Mouse (Mus musculus): ENCODE results near the gene Klri1. TPM values are rescaled to one million over a fixed set of nuclear protein-coding genes. Genes with fewer than 3 reads are reported as not detected.
"Not testable (repeated sequence)": the region's sequence is repeated elsewhere in the genome, so short reads cannot be mapped to it uniquely, and the experiment has no call there.

Klri1 gene
- polyA plus RNA-seq, 1 experiment from 2014 or later: not detected

DNA sequence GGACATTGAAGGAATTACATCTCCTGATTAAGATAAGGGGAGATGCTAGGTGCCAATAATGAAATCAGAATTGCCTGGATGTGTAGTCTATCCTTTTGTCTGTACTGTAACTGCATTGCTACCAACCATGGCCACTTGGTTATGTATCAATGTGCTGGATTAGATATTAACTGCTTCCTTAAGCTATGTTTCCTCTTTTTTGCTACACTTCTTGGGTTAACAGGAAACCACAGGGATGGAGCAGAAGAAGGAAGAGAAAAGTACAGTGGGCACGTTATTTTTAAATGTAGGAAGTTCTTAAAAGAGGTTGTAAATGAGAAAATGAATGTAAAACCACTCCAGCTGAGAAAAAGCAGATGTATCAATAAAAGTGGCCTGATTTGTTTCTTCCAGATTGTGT, 3.4 kb downstream of the Klri1 start:
- no peak overlapping the region for H3K4me2 ChIP-seq (ENCODE audit: low read length)
- no peaks in the 10 kb centered on the region for H3K36me3 ChIP-seq (ENCODE audit: control insufficient read depth, insufficient read depth, low read length)
- H3K27ac ChIP-seq (ENCODE audit: low read length): no peak overlapping the region
- 48% methylated on average over 1 of the region's 1 CpGs for WGBS
- H3K9me3 ChIP-seq (replicated peaks; ENCODE audit: control insufficient read depth, low read length, poor library complexity, severe bottlenecking): no peaks in the 10 kb centered on the region
- H3K27me3 ChIP-seq (ENCODE audit: control insufficient read depth, insufficient read depth, low read depth, low read length): no peaks in the 10 kb centered on the region
- H3K4me3 ChIP-seq (ENCODE audit: low read depth, low read length): no peak overlapping the region
- no peak for ATAC-seq
- no peaks in the 10 kb centered on the region for H3K4me1 ChIP-seq (ENCODE audit: control insufficient read depth, insufficient read depth, low read length)
- H3K9ac ChIP-seq (ENCODE audit: low read depth, low read length): no peak overlapping the region

DNA sequence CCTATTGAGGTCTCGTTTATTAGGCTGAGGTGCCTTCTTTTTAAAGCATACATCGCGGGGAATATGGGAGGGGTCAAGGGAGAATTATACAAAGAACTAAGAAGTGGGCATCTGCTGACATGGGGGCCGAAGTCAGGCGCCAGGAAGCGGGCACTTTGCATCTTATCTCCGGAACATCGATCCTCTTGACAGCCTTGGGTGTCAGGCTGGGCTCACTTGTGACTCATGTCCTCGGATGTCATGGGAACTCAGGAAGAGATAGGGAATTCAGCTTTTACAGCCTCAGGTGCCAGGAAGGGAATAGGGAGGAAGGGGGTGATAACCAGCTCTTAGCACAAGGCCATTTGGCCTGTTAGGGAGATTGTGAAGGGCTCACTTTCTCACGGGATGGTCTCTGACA, 25.5 kb downstream of the Klri1 start:
- not testable (repeated sequence) for H3K36me3 ChIP-seq (ENCODE audit: control insufficient read depth, insufficient read depth, low read length); H3K9me3 ChIP-seq (replicated peaks; ENCODE audit: control insufficient read depth, low read length, poor library complexity, severe bottlenecking); H3K4me2 ChIP-seq (ENCODE audit: low read length); H3K27ac ChIP-seq (ENCODE audit: low read length); H3K27me3 ChIP-seq (ENCODE audit: control insufficient read depth, insufficient read depth, low read depth, low read length); H3K4me1 ChIP-seq (ENCODE audit: control insufficient read depth, insufficient read depth, low read length); ATAC-seq; H3K9ac ChIP-seq (ENCODE audit: low read depth, low read length); H3K4me3 ChIP-seq (ENCODE audit: low read depth, low read length)
- 91% methylated on average over 10 of the region's 10 CpGs for WGBS

DNA sequence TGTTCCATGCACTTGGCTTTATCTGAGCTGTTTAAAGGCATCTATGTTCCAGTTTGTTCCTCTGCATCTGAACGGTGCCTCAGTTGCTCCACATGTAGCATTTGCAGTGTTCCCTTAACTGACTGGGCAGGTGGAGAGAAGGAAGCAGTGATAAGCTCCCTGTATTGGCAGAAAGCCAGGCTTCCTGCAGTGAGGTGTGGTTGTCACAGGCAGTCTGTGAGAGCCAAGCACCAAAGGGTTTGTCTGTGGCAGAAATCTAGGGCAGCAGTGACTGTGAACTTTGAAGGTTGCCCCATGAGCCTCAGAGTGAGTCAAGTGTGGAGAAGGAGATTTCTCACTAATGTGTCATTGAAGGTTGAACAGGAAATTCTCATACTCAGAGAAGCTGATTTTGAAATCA, 36.6 kb downstream of the Klri1 start:
- H3K4me2 ChIP-seq (ENCODE audit: low read length): no peak overlapping the region
- H3K27ac ChIP-seq (ENCODE audit: low read length): no peak overlapping the region
- 65% methylated on average over 1 of the region's 1 CpGs for WGBS
- no peaks in the 10 kb centered on the region for H3K9me3 ChIP-seq (replicated peaks; ENCODE audit: control insufficient read depth, low read length, poor library complexity, severe bottlenecking)
- no peaks in the 10 kb centered on the region for H3K4me1 ChIP-seq (ENCODE audit: control insufficient read depth, insufficient read depth, low read length)
- no peak overlapping the region for H3K9ac ChIP-seq (ENCODE audit: low read depth, low read length)
- H3K4me3 ChIP-seq (ENCODE audit: low read depth, low read length): no peak overlapping the region
- no peaks in the 10 kb centered on the region for H3K36me3 ChIP-seq (ENCODE audit: control insufficient read depth, insufficient read depth, low read length)
- H3K27me3 ChIP-seq (ENCODE audit: control insufficient read depth, insufficient read depth, low read depth, low read length): no peaks in the 10 kb centered on the region
- no peak for ATAC-seq

DNA sequence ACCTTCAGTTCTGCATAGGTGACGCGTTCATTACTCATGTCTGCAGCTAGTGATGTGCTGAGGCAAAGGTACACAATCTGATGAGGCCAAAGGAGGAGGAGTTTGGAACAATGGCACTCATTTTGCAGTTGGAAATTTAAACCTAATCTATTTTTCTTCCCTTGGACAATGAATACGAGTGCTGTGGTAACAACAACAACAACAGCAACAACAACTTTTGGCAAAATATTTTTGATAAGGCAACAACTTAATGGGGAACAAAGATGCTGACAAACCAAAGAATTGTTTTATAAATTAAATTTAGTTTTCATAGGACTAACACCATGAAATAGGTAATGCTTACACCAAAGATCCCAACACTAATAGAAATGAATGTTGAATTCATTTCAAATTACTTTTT, 38.1 kb downstream of the Klri1 start, which contains the start of gene Klrc1:
Klrc1 (minus strand) TSS at position 101 of the 400 bp plus-strand sequence.
- H3K4me3 ChIP-seq (ENCODE audit: low read depth, low read length): no peak within 1 kb of the TSS
- no peaks in the 10 kb centered on the region for H3K27me3 ChIP-seq (ENCODE audit: control insufficient read depth, insufficient read depth, low read depth, low read length)
- no peak for ATAC-seq
- no peak within 1 kb of the TSS for H3K4me2 ChIP-seq (ENCODE audit: low read length)
- H3K9ac ChIP-seq (ENCODE audit: low read depth, low read length): no peak within 1 kb of the TSS
- H3K36me3 ChIP-seq (ENCODE audit: control insufficient read depth, insufficient read depth, low read length): no peaks in the 10 kb centered on the region
- no peaks in the 10 kb centered on the region for H3K4me1 ChIP-seq (ENCODE audit: control insufficient read depth, insufficient read depth, low read length)
- H3K27ac ChIP-seq (ENCODE audit: low read length): no peak within 1 kb of the TSS
- 85% methylated on average over 3 of the region's 3 CpGs for WGBS
- no peaks in the 10 kb centered on the region for H3K9me3 ChIP-seq (replicated peaks; ENCODE audit: control insufficient read depth, low read length, poor library complexity, severe bottlenecking)

DNA sequence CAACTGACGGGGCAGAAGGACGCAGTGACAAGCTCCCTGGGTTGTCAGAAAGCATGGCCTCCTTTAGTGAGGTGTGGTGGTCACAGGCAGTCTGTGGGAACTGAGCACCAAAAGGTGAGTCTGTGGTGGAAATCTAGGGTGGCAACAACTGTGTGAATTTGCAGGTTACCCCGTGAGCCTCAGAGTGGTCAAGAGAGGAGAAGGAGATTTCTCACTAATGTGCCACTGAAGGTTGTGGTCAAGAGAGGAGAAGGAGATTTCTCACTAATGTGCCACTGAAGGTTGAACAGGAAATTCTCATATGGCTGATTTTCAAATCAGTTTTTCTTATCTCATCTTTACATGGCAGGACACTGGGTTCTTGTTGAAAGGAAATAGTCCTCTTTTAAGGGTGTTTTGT, 55.6 kb downstream of the Klri1 start:
- H3K27me3 ChIP-seq (ENCODE audit: control insufficient read depth, insufficient read depth, low read depth, low read length); H3K9ac ChIP-seq (ENCODE audit: low read depth, low read length); H3K4me2 ChIP-seq (ENCODE audit: low read length); ATAC-seq; H3K36me3 ChIP-seq (ENCODE audit: control insufficient read depth, insufficient read depth, low read length); H3K4me3 ChIP-seq (ENCODE audit: low read depth, low read length); H3K4me1 ChIP-seq (ENCODE audit: control insufficient read depth, insufficient read depth, low read length); H3K27ac ChIP-seq (ENCODE audit: low read length); H3K9me3 ChIP-seq (replicated peaks; ENCODE audit: control insufficient read depth, low read length, poor library complexity, severe bottlenecking): not testable (repeated sequence)
- WGBS: no CpG with 5 or more reads among the region's 3 CpGs

DNA sequence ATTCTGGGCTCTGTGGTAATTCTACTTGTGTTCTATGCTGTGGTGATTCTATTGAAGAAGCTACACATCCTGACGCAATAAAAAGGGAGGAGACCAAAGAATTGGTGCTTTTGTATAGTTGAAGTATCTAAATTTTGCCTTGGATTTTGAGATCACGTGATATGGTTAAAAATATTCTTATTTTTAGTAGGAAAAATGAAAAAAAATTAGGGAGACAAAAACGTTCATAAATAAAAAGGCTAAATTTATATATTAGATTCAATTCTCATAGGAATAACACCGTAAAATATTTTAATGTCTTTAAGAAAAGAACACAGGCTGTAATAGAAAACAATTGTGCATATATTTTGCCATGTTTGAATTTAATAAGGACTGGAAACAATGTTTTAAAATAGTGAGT, 56.3 kb downstream of the Klri1 start, which contains the start of gene Klrc2:
Klrc2 (minus strand) TSS at position 101 of the 400 bp plus-strand sequence.
- 74% methylated on average over 4 of the region's 4 CpGs for WGBS
- not testable (repeated sequence) for H3K9ac ChIP-seq (ENCODE audit: low read depth, low read length); H3K27ac ChIP-seq (ENCODE audit: low read length); H3K9me3 ChIP-seq (replicated peaks; ENCODE audit: control insufficient read depth, low read length, poor library complexity, severe bottlenecking); ATAC-seq; H3K27me3 ChIP-seq (ENCODE audit: control insufficient read depth, insufficient read depth, low read depth, low read length); H3K4me3 ChIP-seq (ENCODE audit: low read depth, low read length); H3K4me1 ChIP-seq (ENCODE audit: control insufficient read depth, insufficient read depth, low read length); H3K4me2 ChIP-seq (ENCODE audit: low read length); H3K36me3 ChIP-seq (ENCODE audit: control insufficient read depth, insufficient read depth, low read length)

Small RNAs within 50 kb of the gene (microRNA-seq; reads per million reads assigned to microRNA genes)
- gene Mir680-1: not detected

Other genes with a start within 250 kb of the Klri1 start
- gene Olr1, start 210.0 kb downstream of the Klri1 start, polyA plus RNA-seq (2015; fragmentation: Nextera tagmentation; extraction: Ambion mirVana): not detected in 2 replicates
- not detected in 2 replicates for gene Tmem52b, start 204.6 kb downstream of the Klri1 start, polyA plus RNA-seq (2015; fragmentation: Nextera tagmentation; extraction: Ambion mirVana)
- gene Gabarapl1, start 184.0 kb downstream of the Klri1 start, polyA plus RNA-seq (2015; fragmentation: Nextera tagmentation; extraction: Ambion mirVana): 226 and 237 TPM in 2 replicates
- gene Klre1, start 139.2 kb downstream of the Klri1 start, polyA plus RNA-seq (2015; fragmentation: Nextera tagmentation; extraction: Ambion mirVana): not detected in 2 replicates
- not detected in 2 replicates for gene Klrd1, start 125.3 kb downstream of the Klri1 start, polyA plus RNA-seq (2015; fragmentation: Nextera tagmentation; extraction: Ambion mirVana)
- gene Klrk1, start 93.3 kb downstream of the Klri1 start, polyA plus RNA-seq (2015; fragmentation: Nextera tagmentation; extraction: Ambion mirVana): 0.19 and 0.24 TPM in 2 replicates
- gene Klrc3, start 73.8 kb downstream of the Klri1 start, polyA plus RNA-seq (2015; fragmentation: Nextera tagmentation; extraction: Ambion mirVana): not detected in 2 replicates
- not detected in 2 replicates for gene Klrc2, start 56.4 kb downstream of the Klri1 start, polyA plus RNA-seq (2015; fragmentation: Nextera tagmentation; extraction: Ambion mirVana)
- gene Klrc1, start 38.2 kb downstream of the Klri1 start, polyA plus RNA-seq (2015; fragmentation: Nextera tagmentation; extraction: Ambion mirVana): not detected in 2 replicates
- not detected in 2 replicates for gene Klri2, start 23.4 kb upstream of the Klri1 start, polyA plus RNA-seq (2015; fragmentation: Nextera tagmentation; extraction: Ambion mirVana)
- not detected in 2 replicates for gene Gm156, start 67.1 kb upstream of the Klri1 start, polyA plus RNA-seq (2015; fragmentation: Nextera tagmentation; extraction: Ambion mirVana)
- gene Gm17631, start 145.5 kb upstream of the Klri1 start, polyA plus RNA-seq (2015; fragmentation: Nextera tagmentation; extraction: Ambion mirVana): not detected in 2 replicates
- gene Klra17, start 159.5 kb upstream of the Klri1 start, polyA plus RNA-seq (2015; fragmentation: Nextera tagmentation; extraction: Ambion mirVana): 0.15 TPM in 1 of 2 replicates, not detected in the other
- gene Klra5, start 200.5 kb upstream of the Klri1 start, polyA plus RNA-seq (2015; fragmentation: Nextera tagmentation; extraction: Ambion mirVana): not detected in 2 replicates